Comparison of ENCODE assay signal across 11 mouse cellular contexts in genomic region chr4:125176639-125177165, GRCm38 (mm10). TPM values are rescaled to one million over a fixed set of nuclear protein-coding genes. Genes with fewer than 3 reads are reported as not detected.
DNase-seq lines count a peak whose midpoint lies in the region; ATAC-seq and TF ChIP-seq lines count a peak whose summit lies in the region.
"Had no signal": no experiment of that assay in that cellular context is flagged by ENCODE, and none has a peak within 500 bp of the region (broad histone marks: within the 10 kb centered on the region; RNA-seq: fewer than 3 reads in every experiment).

No protein-coding gene starts in this region.

- no peaks in the 10 kb centered on the region for H3K4me1 ChIP-seq in heart, postnatal 0 days (ENCODE audit: control insufficient read depth, insufficient read depth)
- peaks cover 26% of the 10 kb centered on the region for H3K4me1 ChIP-seq in embryonic facial prominence, embryonic 10.5 days
- H3K4me1 ChIP-seq in midbrain, embryonic 13.5 days (replicated peaks) = peaks cover 5% of the 10 kb centered on the region

- TF ChIP-seq CTCF in heart, postnatal 0 days (IDR thresholded peaks at IDR 0.05; ENCODE audit: low read depth) = no peak

- no peak for ATAC-seq in heart, postnatal 0 days (ENCODE audit: insufficient read depth, low read depth)
- ATAC-seq in megakaryocyte, adult 5-6 weeks (ENCODE audit: poor library complexity, severe bottlenecking) = peak; percentile 86
- ATAC-seq in midbrain, embryonic 13.5 days = no peak
- ATAC-seq: CD4-positive, CD25-positive, alpha-beta regulatory T cell, adult 4 months had no signal

- H3K27me3 ChIP-seq in heart, postnatal 0 days (ENCODE audit: control insufficient read depth, insufficient read depth, low read length) = no peaks in the 10 kb centered on the region
- no peaks in the 10 kb centered on the region for H3K27me3 ChIP-seq in embryonic facial prominence, embryonic 10.5 days (replicated peaks; ENCODE audit: low read depth, poor library complexity, severe bottlenecking)
- 0 out of 2 replicates have a peak, but pooled peaks cover 2% of the 10 kb centered on the region for H3K27me3 ChIP-seq in midbrain, embryonic 13.5 days

- no peak overlapping the region for H3K27ac ChIP-seq in heart, postnatal 0 days (ENCODE audit: low read depth)
- no peak overlapping the region for H3K27ac ChIP-seq in embryonic facial prominence, embryonic 10.5 days (replicated peaks)
- no peak overlapping the region for H3K27ac ChIP-seq in midbrain, embryonic 13.5 days
- H3K27ac ChIP-seq: macrophage had no signal

- H3K9me3 ChIP-seq in heart, postnatal 0 days (replicated peaks; ENCODE audit: control insufficient read depth, low read length) = no peaks in the 10 kb centered on the region
- H3K9me3 ChIP-seq in embryonic facial prominence, embryonic 10.5 days = no peaks in the 10 kb centered on the region
- no peaks in the 10 kb centered on the region for H3K9me3 ChIP-seq in midbrain, embryonic 13.5 days

- WGBS in heart, postnatal 0 days = 27% methylated on average over 13 of the region's 13 CpGs
- WGBS in embryonic facial prominence, embryonic 10.5 days = 35% methylated on average over 13 of the region's 13 CpGs
- WGBS in midbrain, embryonic 13.5 days = 64% methylated on average over 13 of the region's 13 CpGs

- H3K36me3 ChIP-seq in heart, postnatal 0 days (replicated peaks; ENCODE audit: control insufficient read depth, insufficient read depth, low read length) = no peaks in the 10 kb centered on the region
- no peaks in the 10 kb centered on the region for H3K36me3 ChIP-seq in embryonic facial prominence, embryonic 10.5 days (replicated peaks)
- no peaks in the 10 kb centered on the region for H3K36me3 ChIP-seq in midbrain, embryonic 13.5 days

- no peak overlapping the region for H3K4me3 ChIP-seq in heart, postnatal 0 days (ENCODE audit: low read depth, low read length)
- no peak overlapping the region for H3K4me3 ChIP-seq in embryonic facial prominence, embryonic 10.5 days
- H3K4me3 ChIP-seq in midbrain, embryonic 13.5 days (replicated peaks) = no peak overlapping the region

- no peak overlapping the region for H3K9ac ChIP-seq in heart, postnatal 0 days (replicated peaks; ENCODE audit: low read depth, low read length)
- H3K9ac ChIP-seq in midbrain, embryonic 13.5 days (replicated peaks) = no peak overlapping the region

- TF ChIP-seq EP300 in heart, postnatal 0 days (IDR thresholded peaks at IDR 0.05; ENCODE audit: low read depth) = no peak

- intact Hi-C loops in gastrocnemius, postnatal 36 days (cut with DNase I) = no loop called here

- DNase-seq in heart, postnatal 0 days (ENCODE audit: low spot score) = peak; percentile 8
- no peak for DNase-seq in heart, adult 8-10 months (ENCODE audit: low spot score)
- DNase-seq in MN1 (ENCODE audit: low spot score) = peak; percentile 77
- DNase-seq in embryonic facial prominence, embryonic 10.5 days (ENCODE audit: low spot score) = peak; percentile 45
- no peak for DNase-seq in gastrocnemius, postnatal 36 days
- no peak for DNase-seq in layer of hippocampus, postnatal 14 days (ENCODE audit: low spot score in 2 of 2)

- no peak overlapping the region for H3K4me2 ChIP-seq in heart, postnatal 0 days (ENCODE audit: low read depth, low read length)
- no peak overlapping the region for H3K4me2 ChIP-seq in midbrain, embryonic 13.5 days (replicated peaks)
- H3K4me2 ChIP-seq: heart, embryonic 11.5 days had no signal

RNA-seq across cellular contexts. Expression of gene Zc3h12a, which starts 49.1 kb away (rescaled TPM):
- total RNA-seq in heart, postnatal 0 days (2014; rRNA removed; ENCODE audit: low replicate concordance) = 0.57 and 1.0 TPM in 2 replicates
- 0.59 and 0.65 TPM in 2 replicates for polyA plus RNA-seq in heart, postnatal 0 days (2015; fragmentation: Nextera tagmentation; extraction: Ambion mirVana)
- 1 to 10 TPM; 3.5 to 5.7 (median 3.9) TPM for total RNA-seq in heart, adult 8-10 months (2022)
- 0.49 and 0.64 TPM in 2 replicates for polyA plus RNA-seq in embryonic facial prominence, embryonic 10.5 days (2016; fragmentation: Nextera tagmentation; extraction: Ambion mirVana)
- 10.4 and 11.1 TPM in 2 replicates for total RNA-seq in megakaryocyte, adult 5-6 weeks (2015)
- total RNA-seq in megakaryocyte, adult 5-6 weeks (2017) = 3.9 and 5.9 TPM in 2 replicates
- total RNA-seq in gastrocnemius, postnatal 36 days (2021) = 1 to 10 TPM; 1.9 to 3.0 TPM
- total RNA-seq in layer of hippocampus, postnatal 14 days (2021) = 1 to 10 TPM; 1.2 to 1.9 TPM
- 0.06 and 0.31 TPM in 2 replicates for polyA plus RNA-seq in midbrain, embryonic 13.5 days (2015; fragmentation: Nextera tagmentation; extraction: Ambion mirVana)

Comparison
In these comparisons a context has a peak if more than half of its experiments do, and no peak if none do; other contexts are left out.
1. DNase-seq: peak in heart, postnatal 0 days (single experiment), MN1 (single experiment) and embryonic facial prominence, embryonic 10.5 days (single experiment); none in heart, adult 8-10 months (single experiment), gastrocnemius, postnatal 36 days (0 of 2) and layer of hippocampus, postnatal 14 days (0 of 2).